Mouse (Mus musculus) frontal cortex, postnatal 14 days (tissue): ENCODE results near the gene Nlk.
"Not testable (repeated sequence)": the region's sequence is repeated elsewhere in the genome, so short reads cannot be mapped to it uniquely, and the experiment has no call there.

Experiments used
- DNase-seq, 2 experiments: peaks; one replicate each; pipeline ENCODE4 v3.0.0; 2022; ENCODE audit warnings: low spot score in 2 of 2

Nlk gene

DNA sequence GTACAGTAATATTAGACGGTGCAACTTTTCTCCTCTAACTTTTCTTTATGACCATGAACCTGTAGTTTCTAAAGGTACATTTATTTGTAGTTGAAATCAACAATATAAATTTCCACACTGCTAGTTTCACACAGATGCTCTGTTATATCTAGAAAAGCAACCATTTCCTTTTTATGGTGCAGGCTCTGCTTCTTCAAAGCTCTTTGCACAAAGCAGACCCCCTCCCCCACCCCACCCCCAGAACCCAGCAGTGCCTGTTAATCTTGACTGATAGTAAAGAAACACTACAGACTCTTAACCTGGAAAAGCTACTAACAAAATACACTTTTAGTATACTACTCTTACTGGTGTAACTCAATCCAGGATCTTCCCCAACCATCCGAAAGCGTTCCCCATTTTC, 6.6 kb downstream of the Nlk start:
- DNase-seq, result no peak

- DNase-seq, result no peak
These were observed 16.1 kb downstream of the Nlk start for GRCm38 (mm10) chr11:78681058-78681457.

- DNase-seq, result no peak
These were observed 18.4 kb downstream of the Nlk start for GRCm38 (mm10) chr11:78678761-78679160.

DNA sequence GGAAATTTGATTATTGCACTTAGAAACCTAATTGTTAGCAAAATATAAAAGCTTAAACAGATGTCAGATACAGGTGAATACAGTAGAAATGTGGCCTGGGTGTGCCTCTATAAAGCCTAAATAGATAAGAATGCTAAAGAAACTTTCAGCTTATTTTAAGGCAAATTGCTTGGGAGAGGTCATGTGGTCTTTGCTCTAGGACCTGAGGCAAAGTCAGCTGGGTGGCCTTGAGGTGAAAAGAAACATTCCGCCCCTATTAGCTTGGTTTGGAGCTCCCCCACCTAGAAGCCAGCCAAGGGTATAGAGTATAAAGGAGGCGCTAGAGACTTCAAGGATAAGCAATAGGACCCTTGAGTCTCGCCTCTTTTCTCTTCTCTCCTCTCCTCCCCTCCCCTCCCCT, 28.5 kb downstream of the Nlk start:
- DNase-seq, result no peak

DNA sequence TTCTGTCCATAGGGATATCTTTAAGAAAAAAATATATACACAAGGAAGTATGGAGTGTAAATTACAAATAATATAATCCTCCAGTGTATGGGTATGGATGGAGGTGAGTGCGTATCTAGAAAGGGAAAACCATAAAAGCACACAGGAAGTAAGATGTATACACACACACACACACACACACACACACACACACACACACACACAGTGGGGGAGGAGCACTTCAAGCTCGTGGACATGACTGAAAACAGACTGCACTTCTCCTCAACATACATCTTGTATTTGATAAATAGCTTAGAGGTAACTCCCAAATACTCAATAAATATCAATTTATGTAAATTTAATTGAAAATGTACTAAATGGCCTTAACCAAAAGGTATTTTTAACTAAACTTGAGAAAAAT, 32.3 kb downstream of the Nlk start:
- DNase-seq, result no peak

GRCm38 (mm10) chr11:78663916-78664315, 33.3 kb downstream of the Nlk start:
- no peak for DNase-seq

DNA sequence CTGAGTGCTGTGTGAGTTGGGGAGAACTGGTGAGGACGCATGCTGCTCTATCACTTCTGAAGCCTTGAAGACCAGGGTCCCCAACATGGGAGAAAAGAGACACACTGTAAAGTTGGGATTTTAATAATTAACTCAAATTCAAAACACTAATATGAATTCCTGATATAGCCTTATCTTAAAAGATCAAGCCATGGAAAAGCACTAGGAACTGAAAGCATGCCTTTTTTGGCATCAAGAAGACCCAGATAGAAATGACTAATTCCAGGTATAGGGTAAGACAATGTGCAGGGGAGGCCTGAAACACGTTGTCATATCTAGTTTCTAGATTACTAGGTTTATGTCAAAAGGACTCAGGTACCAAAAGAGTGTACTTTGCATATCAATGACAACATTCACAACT, 48.0 kb downstream of the Nlk start:
- no peak for DNase-seq

GRCm38 (mm10) chr11:78648405-78648804, 48.8 kb downstream of the Nlk start:
- not testable (repeated sequence) for DNase-seq

GRCm38 (mm10) chr11:78643746-78644145, 53.4 kb downstream of the Nlk start:
- DNase-seq, result no peak

GRCm38 (mm10) chr11:78642151-78642550, 55.0 kb downstream of the Nlk start:
- DNase-seq, result no peak

- DNase-seq, result no peak
These were observed 56.1 kb downstream of the Nlk start for GRCm38 (mm10) chr11:78641088-78641487.

- no peak for DNase-seq
These were observed 64.4 kb downstream of the Nlk start for GRCm38 (mm10) chr11:78632782-78633181.

- no peak for DNase-seq
These were observed 68.3 kb downstream of the Nlk start for GRCm38 (mm10) chr11:78628871-78629270.

DNA sequence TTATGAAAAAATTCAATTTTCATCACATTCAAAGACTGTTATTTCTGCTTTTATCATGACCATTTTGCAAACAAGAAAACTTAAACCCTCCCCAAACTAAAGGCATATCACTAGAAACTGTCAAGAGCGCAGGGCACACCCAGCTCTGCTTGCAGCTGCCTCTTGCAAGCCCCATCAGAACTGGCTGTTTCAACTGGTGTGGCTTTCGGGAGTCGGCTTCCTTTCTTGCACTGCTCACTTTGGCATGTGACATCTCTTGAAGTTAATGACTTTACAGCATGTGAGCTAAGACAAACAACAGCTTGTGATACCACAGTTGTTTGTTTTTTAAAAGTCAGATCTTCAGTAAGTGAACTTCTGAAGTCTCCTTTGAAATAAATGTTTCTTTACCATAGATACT, 72.8 kb downstream of the Nlk start:
- DNase-seq, result no peak

GRCm38 (mm10) chr11:78621926-78622325, 75.2 kb downstream of the Nlk start:
- no peak for DNase-seq

GRCm38 (mm10) chr11:78620179-78620578, 77.0 kb downstream of the Nlk start:
- no peak for DNase-seq

DNA sequence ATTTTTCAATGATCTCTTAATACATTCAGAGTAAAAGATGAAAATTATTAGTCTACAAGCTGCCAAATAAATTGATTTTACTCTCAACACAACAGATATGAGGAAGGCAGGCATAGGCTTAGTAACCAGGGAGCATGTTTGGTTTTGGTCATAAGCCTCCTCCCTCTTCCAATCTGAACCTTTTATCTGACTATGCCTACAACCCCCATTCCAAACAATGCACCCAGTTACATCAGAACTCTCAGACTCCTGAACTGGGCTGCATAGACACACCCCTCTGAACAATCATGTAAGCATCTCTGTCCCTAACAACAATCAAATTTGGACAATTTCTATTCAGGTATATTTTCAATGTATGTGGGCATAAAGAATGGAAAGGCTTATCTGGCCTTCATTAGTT, 85.9 kb downstream of the Nlk start:
- no peak for DNase-seq

DNA sequence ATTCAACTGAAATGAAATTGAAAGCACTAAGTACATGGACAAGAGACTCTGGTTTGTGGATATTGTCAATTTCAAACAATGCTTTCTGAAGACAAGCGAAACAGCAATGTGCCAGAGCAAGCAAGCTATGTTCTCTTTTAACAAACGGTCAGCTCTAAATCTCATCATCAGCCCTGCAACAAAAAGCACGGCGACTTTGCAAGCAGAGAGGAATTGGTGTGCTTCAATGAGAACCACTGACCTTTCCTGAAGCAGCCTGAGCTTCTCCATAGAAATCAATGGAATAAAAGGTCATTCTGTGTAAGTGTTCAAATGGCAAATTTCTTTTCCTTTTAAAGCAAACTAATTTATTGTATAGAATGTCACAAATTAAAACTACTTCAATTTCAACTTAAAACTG, 87.5 kb downstream of the Nlk start:
- no peak for DNase-seq

DNA sequence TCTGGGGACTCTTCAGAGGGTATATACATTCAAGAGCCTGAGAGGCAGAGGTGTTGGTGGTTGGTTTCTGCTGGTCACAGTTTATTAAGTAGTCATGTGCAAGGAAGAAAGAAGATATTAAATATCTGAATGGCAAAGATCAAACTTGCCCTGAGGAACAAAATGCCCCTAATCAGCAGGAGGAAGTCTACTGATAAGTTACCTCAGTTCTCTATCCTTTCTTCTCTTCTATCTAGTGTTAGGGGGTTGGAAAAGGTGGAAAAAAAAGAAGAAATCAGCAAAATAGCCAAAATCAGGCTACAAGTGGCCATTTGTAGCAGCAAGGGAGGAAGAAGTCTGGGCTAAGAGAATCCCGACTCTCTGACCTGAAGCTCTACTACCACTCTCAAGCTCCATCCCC, 92.3 kb downstream of the Nlk start:
- no peak for DNase-seq

DNA sequence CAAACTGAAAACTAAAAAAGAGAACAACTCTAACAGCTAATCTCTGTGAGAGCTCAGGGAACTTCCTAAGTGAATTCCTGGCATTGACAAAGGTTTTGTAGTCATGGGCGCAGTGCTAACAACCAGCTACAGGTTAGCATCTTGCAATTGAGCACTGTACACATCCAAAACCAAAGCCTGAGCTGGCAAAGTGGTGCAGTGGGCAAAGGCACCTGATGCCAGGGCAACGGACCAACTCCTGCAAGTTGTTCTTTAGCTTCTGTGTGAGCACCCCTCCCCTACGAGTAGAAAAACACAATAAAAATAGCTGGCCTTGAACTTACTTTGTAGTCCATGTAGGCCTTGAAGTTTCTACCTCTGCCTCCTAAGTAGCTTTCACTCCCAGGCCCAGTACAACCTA, 94.4 kb downstream of the Nlk start:
- no peak for DNase-seq

GRCm38 (mm10) chr11:78600926-78601590, 96.1 kb downstream of the Nlk start:
- no peak for DNase-seq

DNA sequence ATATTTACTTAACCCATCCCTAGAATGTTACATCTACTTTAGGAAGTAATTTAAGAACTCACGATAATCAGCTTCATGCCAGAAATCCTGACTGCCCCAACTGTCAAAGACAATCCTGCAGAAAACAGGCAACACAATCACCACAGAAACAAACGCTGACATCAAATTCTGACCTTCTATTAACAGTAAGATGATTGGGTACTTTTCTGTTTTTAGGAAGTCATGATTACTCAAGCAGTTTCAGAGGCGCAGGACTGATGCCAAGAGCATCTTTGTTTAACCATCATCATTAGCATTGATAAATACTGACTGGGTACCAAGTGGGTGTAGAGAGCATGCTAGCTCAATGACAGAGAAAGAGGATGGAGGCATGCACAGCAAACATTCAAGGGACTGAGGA, 96.7 kb downstream of the Nlk start:
- no peak for DNase-seq

GRCm38 (mm10) chr11:78600051-78600450, 97.1 kb downstream of the Nlk start:
- no peak for DNase-seq

- no peak for DNase-seq
These were observed 98.3 kb downstream of the Nlk start for GRCm38 (mm10) chr11:78598763-78599415.
